Mouse (Mus musculus): ENCODE data around the gene Tnks2. TPM values are rescaled to one million over a fixed set of nuclear protein-coding genes. Genes with fewer than 3 reads are reported as not detected.

The Tnks2 gene
- polyA plus RNA-seq, 1 experiment from 2014 or later = 80.8 TPM

- Histone ChIP-seq H3K9ac (ENCODE audit: low read depth, low read length) (peak overlapping the region; percentile 92), H3K4me1 (replicated peaks; ENCODE audit: control insufficient read depth, insufficient read depth, low read length) (peaks cover 3% of the 10 kb centered on the region; the same call in 1 of the 2 replicates), H3K4me3 (ENCODE audit: low read depth, low read length) (peak overlapping the region; percentile 96), H3K9me3 (ENCODE audit: control insufficient read depth, low read length) (no peaks in the 10 kb centered on the region), H3K27ac (ENCODE audit: low read depth, low read length) (peak overlapping the region; percentile 86), H3K27me3 (ENCODE audit: control insufficient read depth, insufficient read depth, low read length) (no peaks in the 10 kb centered on the region), H3K36me3 (ENCODE audit: control insufficient read depth, insufficient read depth, low read length) (no peaks in the 10 kb centered on the region), H3K4me2 (replicated peaks; ENCODE audit: low read depth, low read length) (peak overlapping the region; percentile 57)
- DNase-seq (ENCODE audit: low spot score) (peak; percentile 31), ATAC-seq (ENCODE audit: low FRiP score) (no peak)
- WGBS = 2% methylated on average over 26 of the region's 26 CpGs
Measured at GRCm38 (mm10) chr19:36926553-36927236, 92.7 kb downstream of the Tnks2 start.

GRCm38 (mm10) chr19:36927800-36928361, 93.8 kb downstream of the Tnks2 start:
- Histone ChIP-seq H3K4me2 (replicated peaks; ENCODE audit: low read depth, low read length) (no peak overlapping the region), H3K36me3 (ENCODE audit: control insufficient read depth, insufficient read depth, low read length) (no peaks in the 10 kb centered on the region), H3K9me3 (ENCODE audit: control insufficient read depth, low read length) (no peaks in the 10 kb centered on the region), H3K4me3 (ENCODE audit: low read depth, low read length) (no peak overlapping the region), H3K4me1 (replicated peaks; ENCODE audit: control insufficient read depth, insufficient read depth, low read length) (peaks cover 3% of the 10 kb centered on the region; the same call in 1 of the 2 replicates), H3K27me3 (ENCODE audit: control insufficient read depth, insufficient read depth, low read length) (no peaks in the 10 kb centered on the region), H3K27ac (ENCODE audit: low read depth, low read length) (no peak overlapping the region), H3K9ac (ENCODE audit: low read depth, low read length) (no peak overlapping the region)
- WGBS = 88% methylated on average over 6 of the region's 6 CpGs
- no peak for ATAC-seq (ENCODE audit: low FRiP score)
- DNase-seq (ENCODE audit: low spot score) = no peak

- H3K27me3 ChIP-seq (ENCODE audit: control insufficient read depth, insufficient read depth, low read length) = no peaks in the 10 kb centered on the region
- no peaks in the 10 kb centered on the region for H3K9me3 ChIP-seq (ENCODE audit: control insufficient read depth, low read length)
- H3K4me3 ChIP-seq (ENCODE audit: low read depth, low read length) = no peak overlapping the region
- DNase-seq (ENCODE audit: low spot score) (no peak), ATAC-seq (ENCODE audit: low FRiP score) (no peak)
- H3K9ac ChIP-seq (ENCODE audit: low read depth, low read length) = no peak overlapping the region
- H3K4me2 ChIP-seq (replicated peaks; ENCODE audit: low read depth, low read length) = no peak overlapping the region
- H3K36me3 ChIP-seq (ENCODE audit: control insufficient read depth, insufficient read depth, low read length) = no peaks in the 10 kb centered on the region
- H3K27ac ChIP-seq (ENCODE audit: low read depth, low read length) = no peak overlapping the region
- H3K4me1 ChIP-seq (replicated peaks; ENCODE audit: control insufficient read depth, insufficient read depth, low read length) = peaks cover 3% of the 10 kb centered on the region; the same call in 1 of the 2 replicates
Measured at GRCm38 (mm10) chr19:36929816-36930215, 95.8 kb downstream of the Tnks2 start.

- no peak overlapping the region for H3K4me2 ChIP-seq (replicated peaks; ENCODE audit: low read depth, low read length)
- DNase-seq (ENCODE audit: low spot score) = no peak
- no peaks in the 10 kb centered on the region for H3K4me1 ChIP-seq (replicated peaks; ENCODE audit: control insufficient read depth, insufficient read depth, low read length)
- no peak for ATAC-seq (ENCODE audit: low FRiP score)
- H3K9ac ChIP-seq (ENCODE audit: low read depth, low read length) = no peak overlapping the region
- H3K27me3 ChIP-seq (ENCODE audit: control insufficient read depth, insufficient read depth, low read length) = no peaks in the 10 kb centered on the region
- no peaks in the 10 kb centered on the region for H3K36me3 ChIP-seq (ENCODE audit: control insufficient read depth, insufficient read depth, low read length)
- no peak overlapping the region for H3K27ac ChIP-seq (ENCODE audit: low read depth, low read length)
- H3K4me3 ChIP-seq (ENCODE audit: low read depth, low read length) = no peak overlapping the region
- no peaks in the 10 kb centered on the region for H3K9me3 ChIP-seq (ENCODE audit: control insufficient read depth, low read length)
Measured at GRCm38 (mm10) chr19:36932097-36932496, 98.1 kb downstream of the Tnks2 start.

GRCm38 (mm10) chr19:36932613-36933012, 98.6 kb downstream of the Tnks2 start:
- no peaks in the 10 kb centered on the region for H3K27me3 ChIP-seq (ENCODE audit: control insufficient read depth, insufficient read depth, low read length)
- H3K4me1 ChIP-seq (replicated peaks; ENCODE audit: control insufficient read depth, insufficient read depth, low read length) = no peaks in the 10 kb centered on the region
- ATAC-seq (ENCODE audit: low FRiP score) = no peak
- WGBS = 98% methylated on average over 2 of the region's 2 CpGs
- DNase-seq (ENCODE audit: low spot score) = no peak
- no peak overlapping the region for H3K9ac ChIP-seq (ENCODE audit: low read depth, low read length)
- H3K4me3 ChIP-seq (ENCODE audit: low read depth, low read length) = no peak overlapping the region
- no peak overlapping the region for H3K27ac ChIP-seq (ENCODE audit: low read depth, low read length)
- H3K9me3 ChIP-seq (ENCODE audit: control insufficient read depth, low read length) = no peaks in the 10 kb centered on the region
- H3K36me3 ChIP-seq (ENCODE audit: control insufficient read depth, insufficient read depth, low read length) = no peaks in the 10 kb centered on the region
- H3K4me2 ChIP-seq (replicated peaks; ENCODE audit: low read depth, low read length) = no peak overlapping the region

GRCm38 (mm10) chr19:36936285-36936684, 102.3 kb downstream of the Tnks2 start:
- Histone ChIP-seq H3K9me3 (ENCODE audit: control insufficient read depth, low read length) (no peaks in the 10 kb centered on the region), H3K4me3 (ENCODE audit: low read depth, low read length) (no peak overlapping the region), H3K36me3 (ENCODE audit: control insufficient read depth, insufficient read depth, low read length) (no peaks in the 10 kb centered on the region), H3K27ac (ENCODE audit: low read depth, low read length) (no peak overlapping the region), H3K9ac (ENCODE audit: low read depth, low read length) (no peak overlapping the region), H3K27me3 (ENCODE audit: control insufficient read depth, insufficient read depth, low read length) (no peaks in the 10 kb centered on the region), H3K4me1 (replicated peaks; ENCODE audit: control insufficient read depth, insufficient read depth, low read length) (no peaks in the 10 kb centered on the region), H3K4me2 (replicated peaks; ENCODE audit: low read depth, low read length) (no peak overlapping the region)
- no peak for ATAC-seq (ENCODE audit: low FRiP score)
- DNase-seq (ENCODE audit: low spot score) = no peak
- WGBS = 92% methylated on average over 4 of the region's 4 CpGs

GRCm38 (mm10) chr19:36938008-36938407, 104.0 kb downstream of the Tnks2 start:
- Histone ChIP-seq H3K4me1 (replicated peaks; ENCODE audit: control insufficient read depth, insufficient read depth, low read length) (no peaks in the 10 kb centered on the region), H3K27ac (ENCODE audit: low read depth, low read length) (no peak overlapping the region), H3K9me3 (ENCODE audit: control insufficient read depth, low read length) (no peaks in the 10 kb centered on the region), H3K4me3 (ENCODE audit: low read depth, low read length) (no peak overlapping the region), H3K27me3 (ENCODE audit: control insufficient read depth, insufficient read depth, low read length) (no peaks in the 10 kb centered on the region), H3K36me3 (ENCODE audit: control insufficient read depth, insufficient read depth, low read length) (no peaks in the 10 kb centered on the region), H3K9ac (ENCODE audit: low read depth, low read length) (no peak overlapping the region), H3K4me2 (replicated peaks; ENCODE audit: low read depth, low read length) (no peak overlapping the region)
- DNase-seq (ENCODE audit: low spot score) (no peak), ATAC-seq (ENCODE audit: low FRiP score) (no peak)

- WGBS = 96% methylated on average over 1 of the region's 1 CpGs
- DNase-seq (ENCODE audit: low spot score) = no peak
- Histone ChIP-seq H3K4me2 (replicated peaks; ENCODE audit: low read depth, low read length) (no peak overlapping the region), H3K9ac (ENCODE audit: low read depth, low read length) (no peak overlapping the region), H3K27me3 (ENCODE audit: control insufficient read depth, insufficient read depth, low read length) (no peaks in the 10 kb centered on the region), H3K36me3 (ENCODE audit: control insufficient read depth, insufficient read depth, low read length) (no peaks in the 10 kb centered on the region), H3K27ac (ENCODE audit: low read depth, low read length) (no peak overlapping the region), H3K4me3 (ENCODE audit: low read depth, low read length) (no peak overlapping the region), H3K4me1 (replicated peaks; ENCODE audit: control insufficient read depth, insufficient read depth, low read length) (no peaks in the 10 kb centered on the region), H3K9me3 (ENCODE audit: control insufficient read depth, low read length) (no peaks in the 10 kb centered on the region)
- ATAC-seq (ENCODE audit: low FRiP score) = no peak
Measured at GRCm38 (mm10) chr19:36940064-36940463, 106.0 kb downstream of the Tnks2 start.
